Mouse (Mus musculus) midbrain, embryonic 11.5 days (tissue): Measurements from ENCODE around the gene Chpf. TPM values are rescaled to one million over a fixed set of nuclear protein-coding genes. Genes with fewer than 3 reads are reported as not detected.

Experiments used
- ATAC-seq: fragments of 200-750 bp; cut with Nextera tagmentation; 2 replicates; pipeline ENCODE4 v1.8.0; 2017; ENCODE audit warnings: moderate TSS enrichment, moderate library complexity; ENCODE audit not compliant: low FRiP score
- DNase-seq: peaks from one replicate; pipeline ENCODE4 v3.0.0; 2015; ENCODE audit warnings: low spot score; ENCODE audit errors: missing footprints
- H3K27ac ChIP-seq: fragments of 300-500 bp; sonication (generic); 2 replicates; pipeline ENCODE4 v1.5.1; 2014; ENCODE audit warnings: low read depth, low read length
- H3K27me3 ChIP-seq: fragments of 300-500 bp; sonication (generic); 2 replicates; pipeline ENCODE4 v1.6.1; 2014; ENCODE audit warnings: mild to moderate bottlenecking, low read length, moderate library complexity, mixed read lengths; ENCODE audit not compliant: control insufficient read depth, insufficient read depth
- H3K36me3 ChIP-seq: fragments of 300-500 bp; sonication (generic); 2 replicates; pipeline ENCODE4 v1.6.1; 2014; ENCODE audit warnings: mild to moderate bottlenecking, low read length, moderate library complexity, mixed read lengths; ENCODE audit not compliant: control insufficient read depth, insufficient read depth
- H3K4me1 ChIP-seq: fragments of 300-500 bp; sonication (generic); 2 replicates; pipeline ENCODE4 v1.6.1; 2014; ENCODE audit warnings: low read length; ENCODE audit not compliant: control insufficient read depth, insufficient read depth
- H3K4me2 ChIP-seq: fragments of 300-500 bp; sonication (generic); 2 replicates; pipeline ENCODE4 v1.6.1; 2014; ENCODE audit warnings: mild to moderate bottlenecking, moderate library complexity
- H3K4me3 ChIP-seq: fragments of 300-500 bp; sonication (generic); 2 replicates; pipeline ENCODE4 v1.5.1; 2014; ENCODE audit warnings: low read depth, low read length
- H3K9ac ChIP-seq: fragments of 300-500 bp; sonication (generic); 2 replicates; pipeline ENCODE4 v1.6.1; 2014; ENCODE audit warnings: low read length
- H3K9me3 ChIP-seq: fragments of 300-500 bp; sonication (generic); 2 replicates; pipeline ENCODE4 v1.6.1; 2016; ENCODE audit warnings: low read length; ENCODE audit not compliant: control insufficient read depth
- WGBS: fragments of 180-500 bp; shearing (Covaris S2); extraction: QIAGEN DNeasy Blood & Tissue Kit; methylation state at CpG from one replicate; pipeline ENCODE4 v1.1.7; 2014; 5-methylcytosine and 5-hydroxymethylcytosine counted together
- polyA plus RNA-seq: library from polyadenylated mRNA; unstranded; fragments of >200 nt; fragmentation: Nextera tagmentation; extraction: Ambion mirVana; gene quantifications from 2 replicates; pipeline ENCODE4 v1.2.1, GENCODE M21; 2014

The Chpf gene
- polyA plus RNA-seq, 1 experiment from 2014 or later: 20.8 TPM

DNA sequence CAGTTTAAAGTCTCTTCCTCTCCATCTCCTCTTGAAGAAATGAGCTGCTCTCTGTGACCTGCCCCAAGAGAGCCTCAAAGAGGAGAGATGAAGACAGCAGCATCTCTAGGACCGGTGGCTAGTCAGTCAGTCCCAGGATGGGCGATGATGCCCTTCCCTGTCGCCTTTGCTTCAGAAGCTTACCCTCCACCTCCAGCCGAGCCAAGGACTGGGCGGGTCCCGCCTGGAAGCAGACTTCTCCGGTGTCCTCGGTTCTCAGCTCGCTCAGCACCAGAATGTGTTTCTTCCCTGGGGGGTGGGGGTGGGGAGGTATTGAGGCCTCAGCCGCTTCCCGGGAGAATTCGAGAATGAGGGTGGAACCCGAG lies 7.9 kb upstream of the Chpf start:
- Histone ChIP-seq H3K4me1 (peaks cover 13% of the 10 kb centered on the region), H3K27ac (no peak overlapping the region), H3K4me2 (peak overlapping the region; percentile 92), H3K36me3 (no peaks in the 10 kb centered on the region), H3K27me3 (peaks cover 45% of the 10 kb centered on the region), H3K4me3 (peak overlapping the region; percentile 48), H3K9ac (peak overlapping the region; percentile 47), H3K9me3 (no peaks in the 10 kb centered on the region)
- ATAC-seq: 0 out of 2 replicates have a peak, but pooled peaks have one; percentile 11
- WGBS: under 1% methylated on average over 13 of the region's 13 CpGs
- peak; percentile 92 for DNase-seq

DNA sequence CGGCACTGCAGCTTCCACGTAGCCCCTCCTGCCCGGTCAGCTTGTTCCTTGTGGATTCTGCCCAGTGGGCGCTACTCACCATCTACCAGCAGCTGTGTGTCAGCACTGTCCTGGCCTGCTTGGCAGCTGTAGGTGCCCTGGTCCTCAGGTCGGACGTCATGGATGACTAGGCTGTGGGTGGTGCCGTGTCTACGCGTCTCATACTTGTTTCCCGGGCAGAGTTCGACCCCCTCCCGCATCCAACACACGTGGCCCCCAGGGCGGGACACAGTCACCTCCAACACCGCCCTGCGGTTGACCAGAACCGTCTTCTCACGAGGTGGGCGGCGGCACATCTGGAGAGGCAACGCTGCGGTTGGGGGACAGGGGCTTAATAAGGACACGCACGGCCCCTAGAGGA lies 7.5 kb upstream of the Chpf start:
- Histone ChIP-seq H3K4me2 (peak overlapping the region; percentile 92), H3K4me3 (no peak overlapping the region), H3K27me3 (peaks cover 48% of the 10 kb centered on the region), H3K4me1 (peaks cover 13% of the 10 kb centered on the region), H3K27ac (no peak overlapping the region), H3K9ac (no peak overlapping the region), H3K9me3 (no peaks in the 10 kb centered on the region), H3K36me3 (no peaks in the 10 kb centered on the region)
- no peak for ATAC-seq
- DNase-seq: no peak
- 6% methylated on average over 24 of the region's 24 CpGs for WGBS

DNA sequence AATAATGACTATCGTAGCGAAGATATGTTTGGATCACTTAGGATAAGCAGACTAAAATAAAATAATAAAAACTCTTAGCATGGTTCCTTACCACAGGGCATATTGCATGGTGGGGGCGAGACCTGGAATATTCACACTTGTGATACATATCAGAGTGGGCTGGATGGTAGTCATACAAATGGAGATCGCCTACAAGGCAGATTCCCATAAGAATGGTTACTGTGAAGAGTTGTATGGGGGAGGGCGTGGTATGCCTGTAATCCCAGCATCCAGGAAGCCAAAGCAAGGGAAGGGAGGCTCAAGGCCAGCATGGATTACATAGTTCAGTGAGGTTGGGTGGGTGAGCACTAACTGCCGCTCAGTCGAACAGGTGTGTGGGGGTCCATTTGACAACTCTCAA lies 1.6 kb upstream of the Chpf start:
- H3K4me3 ChIP-seq: 0 out of 2 replicates have a peak overlapping the region, but pooled peaks have one; percentile 62
- no peak for ATAC-seq
- peaks cover 24% of the 10 kb centered on the region for H3K27me3 ChIP-seq

DNA sequence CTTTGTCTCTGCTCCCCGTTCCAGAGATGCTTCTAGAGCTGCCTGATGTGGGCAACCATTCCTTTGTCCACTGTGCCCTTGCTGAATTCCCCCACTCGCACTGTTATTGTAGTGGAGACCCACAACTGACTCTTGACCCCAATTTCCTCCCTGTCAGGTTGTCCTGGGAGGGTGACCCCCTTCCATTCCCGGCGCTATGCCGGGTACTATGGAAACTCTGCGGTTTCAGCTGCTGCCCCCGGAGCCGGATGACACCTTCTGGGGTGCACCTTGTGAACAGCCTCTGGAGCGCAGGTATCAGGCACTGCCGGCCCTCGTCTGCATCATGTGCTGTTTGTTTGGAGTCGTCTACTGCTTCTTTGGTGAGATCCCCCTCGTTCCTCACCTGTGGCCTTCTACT lies 929 bp upstream of the Chpf start:
- DNase-seq (no peak), ATAC-seq (no peak)
- Histone ChIP-seq H3K27ac (no peak overlapping the region; the same call in 1 of the 2 replicates), H3K9me3 (no peaks in the 10 kb centered on the region), H3K27me3 (peaks cover 17% of the 10 kb centered on the region; the same call in 1 of the 2 replicates), H3K4me3 (peak overlapping the region; percentile 62), H3K4me1 (peaks cover 22% of the 10 kb centered on the region), H3K9ac (peak overlapping the region; percentile 69), H3K4me2 (peak overlapping the region; percentile 80), H3K36me3 (peaks cover 14% of the 10 kb centered on the region; the same call in 1 of the 2 replicates)
- WGBS: 15% methylated on average over 13 of the region's 13 CpGs

More for the DNA sequence above, 1.6 kb upstream of the Chpf start:
- no peak overlapping the region for H3K27ac ChIP-seq
- H3K9me3 ChIP-seq: no peaks in the 10 kb centered on the region
- no peak for DNase-seq
- 86% methylated on average over 7 of the region's 7 CpGs for WGBS
- peak overlapping the region; percentile 80 for H3K4me2 ChIP-seq
- no peak overlapping the region for H3K9ac ChIP-seq
- peaks cover 8% of the 10 kb centered on the region; the same call in 1 of the 2 replicates for H3K36me3 ChIP-seq
- H3K4me1 ChIP-seq: peaks cover 22% of the 10 kb centered on the region

DNA sequence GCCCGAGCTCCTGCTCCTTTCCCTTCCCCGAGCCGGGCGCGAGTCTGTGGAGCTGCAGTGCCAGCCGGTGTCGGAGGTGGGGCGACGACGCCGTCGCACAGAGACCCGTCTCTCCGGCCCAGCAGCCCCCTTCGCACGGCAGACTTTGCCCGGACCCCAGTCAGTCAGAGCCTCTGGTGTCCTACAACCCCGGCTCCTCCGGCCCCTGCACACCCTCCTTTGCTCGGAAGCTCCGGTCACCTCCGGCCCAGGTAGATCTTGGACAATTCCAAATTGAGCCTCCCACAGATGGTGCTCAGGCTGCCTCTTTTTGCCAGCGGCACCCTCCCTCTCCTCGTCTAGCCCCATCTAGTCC lies 505 bp upstream of the Chpf start:
- H3K27ac ChIP-seq: no peak overlapping the region; the same call in 1 of the 2 replicates
- peaks cover 22% of the 10 kb centered on the region for H3K4me1 ChIP-seq

DNA sequence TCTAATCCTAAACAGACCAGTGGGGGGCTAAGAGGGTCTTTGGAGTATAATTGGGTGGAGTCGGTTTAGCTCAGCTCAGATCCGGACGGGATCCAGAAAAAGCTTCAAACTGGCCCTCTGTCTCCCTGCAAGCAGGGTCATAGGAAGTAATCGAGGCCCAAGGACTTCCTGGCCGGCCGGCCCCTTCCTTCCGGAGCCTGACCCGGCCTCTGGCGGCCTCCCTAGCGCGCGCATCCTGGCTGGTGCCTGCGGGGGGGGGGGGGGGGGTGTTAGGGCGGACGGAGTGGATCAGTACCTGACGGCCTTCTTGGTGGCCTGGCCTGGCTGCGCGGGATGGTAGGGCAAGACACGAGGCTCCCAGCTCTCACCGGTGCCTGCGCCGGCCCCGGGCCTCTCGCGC lies 610 bp downstream of the Chpf start:
- ATAC-seq: no peak
- H3K36me3 ChIP-seq: peaks cover 20% of the 10 kb centered on the region; the same call in 1 of the 2 replicates
- peak overlapping the region; percentile 79 for H3K9ac ChIP-seq
- 0% methylated on average over 14 of the region's 25 CpGs for WGBS
- H3K9me3 ChIP-seq: no peaks in the 10 kb centered on the region
- H3K27ac ChIP-seq: peak overlapping the region; percentile 25; the same call in 1 of the 2 replicates
- H3K4me2 ChIP-seq: peak overlapping the region; percentile 80
- H3K4me1 ChIP-seq: peaks cover 22% of the 10 kb centered on the region
- H3K27me3 ChIP-seq: peaks cover 9% of the 10 kb centered on the region; the same call in 1 of the 2 replicates
- H3K4me3 ChIP-seq: peak overlapping the region; percentile 62
- DNase-seq: peak; percentile 88

More for the DNA sequence above, 505 bp upstream of the Chpf start:
- peaks cover 18% of the 10 kb centered on the region; the same call in 1 of the 2 replicates for H3K36me3 ChIP-seq
- peak overlapping the region; percentile 62 for H3K4me3 ChIP-seq
- peaks cover 13% of the 10 kb centered on the region; the same call in 1 of the 2 replicates for H3K27me3 ChIP-seq
- H3K9ac ChIP-seq: peak overlapping the region; percentile 69
- H3K9me3 ChIP-seq: no peaks in the 10 kb centered on the region
- DNase-seq: no peak
- peak overlapping the region; percentile 80 for H3K4me2 ChIP-seq
- 1% methylated on average over 15 of the region's 24 CpGs for WGBS
- peak; percentile 60 for ATAC-seq

DNA sequence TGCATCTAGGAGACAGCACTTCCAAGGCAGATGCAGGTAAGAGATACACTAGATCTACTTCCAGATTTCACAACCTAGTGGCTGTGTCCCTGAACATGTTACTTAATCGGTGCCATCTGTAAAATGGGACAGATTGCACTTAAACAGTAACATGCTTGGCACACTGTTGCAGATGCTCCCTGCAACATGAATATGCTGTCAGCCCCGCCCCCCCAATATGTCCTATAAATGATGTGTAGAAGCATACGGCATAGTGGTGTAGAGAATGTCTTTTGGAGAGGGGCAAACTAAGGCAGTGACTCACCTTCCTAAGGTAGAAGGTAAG lies 1.2 kb downstream of the Chpf start:
- no peaks in the 10 kb centered on the region for H3K9me3 ChIP-seq
- H3K4me3 ChIP-seq: peak overlapping the region; percentile 62
- peaks cover 9% of the 10 kb centered on the region; the same call in 1 of the 2 replicates for H3K27me3 ChIP-seq
- H3K36me3 ChIP-seq: peaks cover 22% of the 10 kb centered on the region; the same call in 1 of the 2 replicates
- ATAC-seq: no peak
- no peak overlapping the region; the same call in 1 of the 2 replicates for H3K9ac ChIP-seq
- no peak for DNase-seq
- peak overlapping the region; percentile 80 for H3K4me2 ChIP-seq
- H3K4me1 ChIP-seq: peaks cover 22% of the 10 kb centered on the region
- H3K27ac ChIP-seq: no peak overlapping the region
- 56% methylated on average over 3 of the region's 3 CpGs for WGBS

DNA sequence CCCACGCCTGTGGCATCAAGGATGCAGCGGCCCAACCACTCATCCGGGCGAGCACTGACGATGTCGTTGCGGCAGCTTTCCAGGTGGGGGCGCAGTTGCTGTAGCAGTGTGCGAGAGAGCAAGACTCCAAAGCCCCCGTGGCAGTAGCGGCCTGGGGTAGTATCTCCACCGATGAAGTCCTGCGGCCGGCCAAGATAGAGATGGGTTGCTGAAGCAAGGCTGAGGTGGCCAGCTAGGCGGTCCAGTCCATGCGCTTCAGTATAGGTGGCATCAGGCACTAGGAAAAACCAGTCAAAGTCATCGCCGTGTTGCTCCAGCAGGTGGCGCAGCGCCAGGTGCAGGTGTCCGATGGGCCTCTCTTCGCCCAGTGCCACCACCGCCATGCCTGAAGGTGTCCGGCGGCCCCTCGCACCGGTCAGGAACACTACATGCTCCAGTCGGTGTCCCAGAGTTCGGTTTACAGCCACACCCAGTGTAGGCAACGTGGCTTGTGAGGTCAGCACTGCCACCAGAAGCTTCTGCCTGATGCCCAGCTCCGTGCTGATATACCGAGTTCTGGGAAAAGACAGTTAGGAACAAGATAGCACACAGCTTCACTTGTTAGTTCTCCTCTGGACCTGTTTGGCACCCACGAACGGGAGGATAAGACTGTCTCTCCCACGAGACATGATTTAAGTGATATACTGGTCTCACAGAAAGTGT lies 1.7 kb downstream of the Chpf start:
- ATAC-seq: peak; percentile 5; the same call in 1 of the 2 replicates
- H3K4me3 ChIP-seq: peak overlapping the region; percentile 62
- no peak overlapping the region for H3K9ac ChIP-seq
- H3K4me1 ChIP-seq: peaks cover 22% of the 10 kb centered on the region
- peak; percentile 99 for DNase-seq
- WGBS: 13% methylated on average over 35 of the region's 35 CpGs
- no peaks in the 10 kb centered on the region for H3K9me3 ChIP-seq
- H3K27me3 ChIP-seq: peaks cover 5% of the 10 kb centered on the region; the same call in 1 of the 2 replicates
- peaks cover 25% of the 10 kb centered on the region; the same call in 1 of the 2 replicates for H3K36me3 ChIP-seq
- peak overlapping the region; percentile 80 for H3K4me2 ChIP-seq
- no peak overlapping the region for H3K27ac ChIP-seq

DNA sequence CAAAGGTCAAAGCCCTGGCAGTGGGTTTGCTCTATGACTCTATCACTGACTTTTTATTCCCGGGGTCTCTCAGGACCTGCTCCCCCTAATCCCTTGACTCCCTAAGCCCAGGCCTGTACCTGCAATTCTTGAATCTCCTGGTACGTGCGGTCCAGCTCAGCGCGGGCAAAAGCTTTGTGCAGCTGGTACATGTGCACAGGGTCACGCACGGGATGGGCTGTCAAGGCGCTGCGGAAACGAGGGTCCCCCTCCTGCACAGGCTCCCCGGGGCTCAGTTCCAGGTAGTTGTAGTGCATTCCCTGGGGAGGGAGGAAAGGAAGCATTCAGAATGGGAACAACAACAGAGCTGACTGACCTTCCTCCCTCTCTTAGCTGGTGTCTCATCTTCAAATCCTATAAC lies 2.7 kb downstream of the Chpf start:
- WGBS: 93% methylated on average over 11 of the region's 11 CpGs
- Histone ChIP-seq H3K36me3 (peaks cover 27% of the 10 kb centered on the region; the same call in 1 of the 2 replicates), H3K27ac (no peak overlapping the region), H3K4me3 (no peak overlapping the region), H3K9ac (no peak overlapping the region), H3K4me2 (no peak overlapping the region), H3K27me3 (no peaks in the 10 kb centered on the region; the same call in 1 of the 2 replicates), H3K9me3 (no peaks in the 10 kb centered on the region), H3K4me1 (peaks cover 22% of the 10 kb centered on the region)
- DNase-seq (no peak), ATAC-seq (no peak)
